Mouse (Mus musculus) cortical plate, adult 2 months (tissue): ENCODE results near the gene Odf2.

Experiments
- CTCF ChIP-seq: fragments of 200-500 bp; IDR thresholded peaks from 2 replicates; pipeline ENCODE4 v1.5.1; 2011; ENCODE audit warnings: mild to moderate bottlenecking, control low read depth, low read length; ENCODE audit not compliant: insufficient read depth; ENCODE audit errors: extremely low read depth
- POLR2A ChIP-seq: fragments of 200-500 bp; IDR thresholded peaks from 2 replicates; pipeline ENCODE4 v1.6.1; 2011; ENCODE audit warnings: mild to moderate bottlenecking, low read length, control low read depth; ENCODE audit not compliant: insufficient read depth; ENCODE audit errors: extremely low read depth

DNA sequence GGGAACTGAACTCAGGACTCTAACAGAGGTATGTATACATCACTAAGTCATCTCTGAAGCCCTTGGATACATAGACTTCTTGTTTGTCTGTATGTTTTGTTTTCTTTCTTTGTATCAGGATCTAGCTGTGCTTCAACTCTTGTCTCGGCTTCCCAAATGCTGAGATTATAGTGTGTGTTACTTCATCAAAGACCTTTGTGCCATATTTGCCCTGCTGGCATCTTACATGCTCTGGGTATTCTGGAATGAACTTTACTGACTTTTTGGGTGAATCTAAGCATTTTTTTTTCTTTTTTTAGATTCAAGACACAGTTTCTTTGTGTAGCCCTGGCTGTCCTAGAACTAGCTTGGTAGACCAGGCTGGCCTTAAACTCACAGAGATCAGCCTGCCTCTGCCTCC, 91.6 kb downstream of the Odf2 start:
- TF ChIP-seq POLR2A (no peak), CTCF (no peak)
